Mouse (Mus musculus) neural tube, embryonic 13.5 days (tissue): ENCODE data around the gene Glcci1. TPM values are rescaled to one million over a fixed set of nuclear protein-coding genes. Genes with fewer than 3 reads are reported as not detected.

Experiments used
- ATAC-seq: fragments of 200-750 bp; cut with Nextera tagmentation; 2 replicates; pipeline ENCODE4 v1.8.0; 2017; ENCODE audit warnings: low read depth, mild to moderate bottlenecking, moderate TSS enrichment, moderate library complexity
- H3K27ac ChIP-seq: fragments of 300-500 bp; sonication (generic); replicated peaks from 2 replicates; pipeline ENCODE4 v1.5.1; 2015; ENCODE audit warnings: moderate library complexity, mild to moderate bottlenecking, inconsistent platforms
- H3K27me3 ChIP-seq: fragments of 300-500 bp; sonication (generic); 2 replicates; pipeline ENCODE4 v1.6.1; 2015; ENCODE audit warnings: mild to moderate bottlenecking, inconsistent platforms
- H3K36me3 ChIP-seq: fragments of 300-500 bp; sonication (generic); 2 replicates; pipeline ENCODE4 v1.6.1; 2015; ENCODE audit warnings: mild to moderate bottlenecking, inconsistent platforms
- H3K4me1 ChIP-seq: fragments of 300-500 bp; sonication (generic); replicated peaks from 2 replicates; pipeline ENCODE4 v1.6.1; 2015; ENCODE audit warnings: inconsistent platforms
- H3K4me2 ChIP-seq: fragments of 300-500 bp; sonication (generic); 2 replicates; pipeline ENCODE4 v1.6.1; 2015; ENCODE audit warnings: inconsistent platforms, mild to moderate bottlenecking, moderate library complexity
- H3K4me3 ChIP-seq: fragments of 300-500 bp; sonication (generic); 2 replicates; pipeline ENCODE4 v1.5.1; 2015; ENCODE audit warnings: mild to moderate bottlenecking, inconsistent platforms
- H3K9ac ChIP-seq: fragments of 300-500 bp; sonication (generic); 2 replicates; pipeline ENCODE4 v1.6.1; 2015; ENCODE audit warnings: moderate library complexity, mild to moderate bottlenecking, inconsistent platforms
- H3K9me3 ChIP-seq: fragments of 300-500 bp; sonication (generic); 2 replicates; pipeline ENCODE4 v1.6.1; 2016; ENCODE audit warnings: inconsistent platforms
- WGBS: fragments of 180-500 bp; shearing (Covaris S2); methylation state at CpG from one replicate; pipeline ENCODE4 v1.1.7; 2015; 5-methylcytosine and 5-hydroxymethylcytosine counted together
- polyA plus RNA-seq: library from polyadenylated mRNA; unstranded; fragments of >200 nt; fragmentation: Nextera tagmentation; extraction: Ambion mirVana; gene quantifications from 2 replicates; pipeline ENCODE4 v1.2.1, GENCODE M21; 2015

Gene Glcci1
- polyA plus RNA-seq, 1 experiment from 2014 or later, result 11.3 TPM

DNA sequence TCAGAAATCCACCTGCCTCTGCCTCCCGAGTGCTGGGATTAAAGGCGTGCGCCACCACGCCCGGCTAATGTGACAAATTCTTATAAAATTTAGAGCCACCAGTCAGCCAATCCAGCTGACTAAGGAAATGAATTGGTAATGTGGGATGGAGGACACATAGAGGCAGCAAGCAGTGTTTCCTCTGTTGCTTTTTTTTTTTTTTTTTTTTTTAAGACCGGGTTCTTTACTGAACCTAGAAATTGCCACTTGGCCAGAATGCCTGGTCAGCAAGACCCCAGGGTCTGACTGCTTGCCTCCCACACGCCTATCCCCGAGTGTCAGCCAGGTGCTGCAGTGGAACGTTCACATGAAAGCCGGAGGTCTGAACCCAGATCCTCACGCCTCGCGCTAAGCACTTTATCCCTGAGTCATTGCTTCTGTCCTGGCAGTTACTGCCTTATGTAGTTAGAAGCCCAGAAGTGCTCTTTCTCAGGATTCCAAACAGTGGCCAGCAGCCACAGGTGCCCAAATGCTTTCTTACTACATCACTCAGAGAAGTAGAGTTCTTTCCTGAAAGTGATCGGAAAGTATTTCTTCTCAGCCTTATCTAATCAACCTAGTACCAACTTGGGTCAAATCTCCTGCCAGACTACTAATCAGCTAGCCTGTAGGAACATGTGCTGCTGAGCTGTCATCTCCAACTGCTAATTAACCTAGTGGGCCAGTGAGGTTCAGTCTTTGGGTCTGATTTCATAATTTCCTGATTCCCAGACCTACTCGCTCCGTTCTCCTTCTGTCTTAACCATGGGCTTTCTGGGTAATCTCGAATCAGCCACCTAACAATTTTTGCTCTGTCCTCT lies 24.7 kb upstream of the Glcci1 start:
- no peak overlapping the region for H3K27ac ChIP-seq
- ATAC-seq, result no peak
- no peak overlapping the region for H3K4me2 ChIP-seq
- 91% methylated on average over 17 of the region's 17 CpGs for WGBS
- H3K27me3 ChIP-seq, result no peaks in the 10 kb centered on the region
- no peak overlapping the region for H3K4me3 ChIP-seq
- H3K4me1 ChIP-seq, result peaks cover 12% of the 10 kb centered on the region; the same call in 1 of the 2 replicates
- H3K36me3 ChIP-seq, result no peaks in the 10 kb centered on the region
- no peaks in the 10 kb centered on the region for H3K9me3 ChIP-seq
- no peak overlapping the region for H3K9ac ChIP-seq

GRCm38 (mm10) chr6:8485414-8486175 lies 23.8 kb upstream of the Glcci1 start:
- no peaks in the 10 kb centered on the region for H3K9me3 ChIP-seq
- no peak overlapping the region for H3K4me3 ChIP-seq
- no peaks in the 10 kb centered on the region for H3K27me3 ChIP-seq
- 85% methylated on average over 16 of the region's 16 CpGs for WGBS
- no peak overlapping the region for H3K9ac ChIP-seq
- ATAC-seq, result no peak
- H3K4me2 ChIP-seq, result no peak overlapping the region
- H3K27ac ChIP-seq, result no peak overlapping the region
- peaks cover 12% of the 10 kb centered on the region; the same call in 1 of the 2 replicates for H3K4me1 ChIP-seq
- no peaks in the 10 kb centered on the region for H3K36me3 ChIP-seq

DNA sequence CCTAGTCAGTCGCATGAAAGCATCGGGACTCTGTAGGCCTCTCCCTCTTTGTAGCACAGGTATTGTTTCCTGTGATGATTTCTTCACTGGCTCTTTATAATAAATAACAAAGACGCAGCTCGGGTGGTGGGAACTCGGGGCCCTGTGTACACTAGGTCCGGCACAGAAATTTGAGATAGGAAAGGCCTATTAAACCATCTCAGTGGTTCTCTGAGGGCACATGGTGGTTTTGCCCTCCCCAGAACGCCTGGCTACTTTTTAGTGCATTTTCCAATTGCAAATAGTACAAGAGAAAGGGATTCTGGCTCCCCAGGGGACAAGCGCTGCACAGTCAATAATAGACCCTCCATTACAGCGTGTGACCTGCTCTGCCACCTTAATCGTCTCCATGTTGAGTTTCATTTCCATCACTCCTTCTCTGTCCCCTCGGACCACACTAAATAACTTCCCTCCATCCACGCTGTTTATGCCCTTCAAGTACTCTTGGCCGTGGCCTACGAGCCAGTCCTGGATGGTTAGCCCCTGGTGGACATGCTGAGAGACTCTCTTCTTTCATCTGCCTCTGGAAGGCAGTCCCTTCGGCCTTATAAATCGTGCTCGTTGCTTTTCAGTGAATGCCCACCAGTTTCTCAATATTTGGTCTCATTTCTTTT lies 22.9 kb upstream of the Glcci1 start:
- ATAC-seq, result no peak
- Histone ChIP-seq H3K27ac (peak overlapping the region; percentile 14; the same call in 1 of the 2 replicates), H3K9ac (no peak overlapping the region), H3K4me1 (peaks cover 12% of the 10 kb centered on the region; the same call in 1 of the 2 replicates), H3K4me2 (no peak overlapping the region), H3K36me3 (no peaks in the 10 kb centered on the region), H3K4me3 (no peak overlapping the region), H3K27me3 (no peaks in the 10 kb centered on the region), H3K9me3 (no peaks in the 10 kb centered on the region)
- 76% methylated on average over 17 of the region's 17 CpGs for WGBS

GRCm38 (mm10) chr6:8487044-8487853 lies 22.2 kb upstream of the Glcci1 start:
- H3K27me3 ChIP-seq, result no peaks in the 10 kb centered on the region
- no peaks in the 10 kb centered on the region for H3K36me3 ChIP-seq
- no peaks in the 10 kb centered on the region for H3K9me3 ChIP-seq
- ATAC-seq, result no peak
- H3K4me3 ChIP-seq, result no peak overlapping the region
- H3K27ac ChIP-seq, result peak overlapping the region; percentile 14; the same call in 1 of the 2 replicates
- no peak overlapping the region for H3K9ac ChIP-seq
- H3K4me2 ChIP-seq, result no peak overlapping the region
- 70% methylated on average over 20 of the region's 20 CpGs for WGBS
- peaks cover 12% of the 10 kb centered on the region; the same call in 1 of the 2 replicates for H3K4me1 ChIP-seq

- ATAC-seq, result no peak
- Histone ChIP-seq H3K4me2 (no peak overlapping the region), H3K9ac (no peak overlapping the region), H3K9me3 (no peaks in the 10 kb centered on the region), H3K4me3 (no peak overlapping the region), H3K27me3 (no peaks in the 10 kb centered on the region), H3K4me1 (peaks cover 12% of the 10 kb centered on the region; the same call in 1 of the 2 replicates), H3K27ac (no peak overlapping the region), H3K36me3 (no peaks in the 10 kb centered on the region)
- WGBS, result 70% methylated on average over 5 of the region's 5 CpGs
Observed at GRCm38 (mm10) chr6:8488249-8488648, 21.2 kb upstream of the Glcci1 start.

- no peak overlapping the region for H3K9ac ChIP-seq
- H3K4me2 ChIP-seq, result no peak overlapping the region
- no peak for ATAC-seq
- WGBS, result 76% methylated on average over 7 of the region's 7 CpGs
- no peak overlapping the region for H3K4me3 ChIP-seq
- no peak overlapping the region for H3K27ac ChIP-seq
- H3K36me3 ChIP-seq, result no peaks in the 10 kb centered on the region
- H3K9me3 ChIP-seq, result no peaks in the 10 kb centered on the region
- H3K4me1 ChIP-seq, result peaks cover 12% of the 10 kb centered on the region; the same call in 1 of the 2 replicates
- H3K27me3 ChIP-seq, result no peaks in the 10 kb centered on the region
Observed at GRCm38 (mm10) chr6:8489266-8489665, 20.1 kb upstream of the Glcci1 start.

GRCm38 (mm10) chr6:8489938-8490585 lies 19.3 kb upstream of the Glcci1 start:
- Histone ChIP-seq H3K27ac (no peak overlapping the region), H3K9ac (no peak overlapping the region), H3K27me3 (no peaks in the 10 kb centered on the region), H3K4me3 (no peak overlapping the region), H3K4me2 (no peak overlapping the region), H3K9me3 (no peaks in the 10 kb centered on the region), H3K4me1 (peaks cover 12% of the 10 kb centered on the region; the same call in 1 of the 2 replicates), H3K36me3 (no peaks in the 10 kb centered on the region)
- WGBS, result 86% methylated on average over 1 of the region's 1 CpGs
- no peak for ATAC-seq

- H3K27ac ChIP-seq, result no peak overlapping the region
- H3K27me3 ChIP-seq, result no peaks in the 10 kb centered on the region
- 91% methylated on average over 3 of the region's 3 CpGs for WGBS
- H3K9ac ChIP-seq, result no peak overlapping the region
- ATAC-seq, result no peak
- no peak overlapping the region for H3K4me2 ChIP-seq
- H3K9me3 ChIP-seq, result no peaks in the 10 kb centered on the region
- H3K4me1 ChIP-seq, result peaks cover 2% of the 10 kb centered on the region; the same call in 1 of the 2 replicates
- H3K36me3 ChIP-seq, result no peaks in the 10 kb centered on the region
- H3K4me3 ChIP-seq, result no peak overlapping the region
Observed at GRCm38 (mm10) chr6:8492248-8492647, 17.2 kb upstream of the Glcci1 start.

DNA sequence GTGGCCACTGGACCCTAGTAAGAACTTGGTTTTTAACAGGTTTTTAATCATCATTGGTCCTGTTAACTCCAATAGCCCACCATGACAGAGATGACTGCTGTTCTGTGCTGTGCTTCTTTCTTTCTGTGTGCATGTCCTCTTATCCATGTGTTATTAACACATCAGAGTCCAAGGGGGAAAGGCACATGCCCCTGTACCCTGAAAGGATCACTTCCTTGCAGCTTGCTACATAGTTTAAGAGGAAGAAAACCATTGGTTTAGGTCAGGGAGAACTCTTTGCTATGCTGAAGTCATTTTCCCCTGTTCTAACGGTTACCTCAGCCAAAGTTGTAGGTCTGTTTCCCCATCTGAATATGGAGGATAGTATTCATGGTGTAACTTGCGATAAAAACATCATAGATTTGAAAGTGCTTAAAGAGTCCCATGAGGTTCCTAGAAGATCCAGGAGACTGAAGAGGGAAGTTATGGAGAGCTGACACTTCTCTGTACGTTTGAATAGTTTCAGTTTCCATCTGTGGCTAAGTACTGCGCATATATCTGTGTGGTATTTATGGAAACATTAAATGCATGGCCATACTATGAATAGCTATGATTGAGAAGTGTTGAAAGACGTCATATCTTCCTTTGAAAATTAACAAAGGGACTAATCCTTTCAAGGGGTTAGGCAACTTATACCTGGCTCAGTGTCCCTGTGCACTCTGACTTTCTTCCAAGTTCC lies 14.1 kb upstream of the Glcci1 start:
- H3K36me3 ChIP-seq, result no peaks in the 10 kb centered on the region
- H3K4me2 ChIP-seq, result no peak overlapping the region
- no peaks in the 10 kb centered on the region for H3K9me3 ChIP-seq
- no peaks in the 10 kb centered on the region for H3K4me1 ChIP-seq
- no peak overlapping the region for H3K4me3 ChIP-seq
- H3K9ac ChIP-seq, result no peak overlapping the region
- no peaks in the 10 kb centered on the region for H3K27me3 ChIP-seq
- H3K27ac ChIP-seq, result no peak overlapping the region
- ATAC-seq, result no peak
- 90% methylated on average over 5 of the region's 5 CpGs for WGBS

GRCm38 (mm10) chr6:8495827-8496222 lies 13.6 kb upstream of the Glcci1 start:
- 85% methylated on average over 4 of the region's 4 CpGs for WGBS
- H3K4me1 ChIP-seq, result no peaks in the 10 kb centered on the region
- H3K27ac ChIP-seq, result no peak overlapping the region
- H3K36me3 ChIP-seq, result no peaks in the 10 kb centered on the region
- H3K9me3 ChIP-seq, result no peaks in the 10 kb centered on the region
- no peak for ATAC-seq
- H3K9ac ChIP-seq, result no peak overlapping the region
- no peak overlapping the region for H3K4me3 ChIP-seq
- no peak overlapping the region for H3K4me2 ChIP-seq
- H3K27me3 ChIP-seq, result no peaks in the 10 kb centered on the region
